Mouse (Mus musculus) stomach, postnatal 0 days (tissue): Measurements from ENCODE around the gene Brd9. TPM values are rescaled to one million over a fixed set of nuclear protein-coding genes. Genes with fewer than 3 reads are reported as not detected.

ENCODE experiments used
- ATAC-seq: fragments of 200-750 bp; cut with Nextera tagmentation; 2 replicates; pipeline ENCODE4 v1.8.0; 2017; ENCODE audit not compliant: low FRiP score, low TSS enrichment
- DNase-seq: peaks from one replicate; pipeline ENCODE4 v3.0.0-alpha.2; 2016; ENCODE audit warnings: low spot score
- H3K27ac ChIP-seq: fragments of 300-500 bp; sonication (generic); replicated peaks from 2 replicates; pipeline ENCODE4 v1.5.1; 2014; ENCODE audit warnings: mild to moderate bottlenecking, control low read depth
- H3K27me3 ChIP-seq: fragments of 300-500 bp; sonication (generic); 2 replicates; pipeline ENCODE4 v1.6.1; 2014; ENCODE audit warnings: low read length; ENCODE audit not compliant: control insufficient read depth, insufficient read depth
- H3K36me3 ChIP-seq: fragments of 300-500 bp; sonication (generic); 2 replicates; pipeline ENCODE4 v1.6.1; 2014; ENCODE audit warnings: low read length, mixed read lengths; ENCODE audit not compliant: control insufficient read depth, insufficient read depth
- H3K4me1 ChIP-seq: fragments of 300-500 bp; sonication (generic); replicated peaks from 2 replicates; pipeline ENCODE4 v1.6.1; 2014; ENCODE audit warnings: antibody characterized with exemption; ENCODE audit not compliant: control insufficient read depth, insufficient read depth
- H3K4me2 ChIP-seq: fragments of 300-500 bp; sonication (generic); replicated peaks from 2 replicates; pipeline ENCODE4 v1.6.1; 2014; ENCODE audit warnings: low read depth, mild to moderate bottlenecking, control low read depth, moderate library complexity
- H3K4me3 ChIP-seq: fragments of 300-500 bp; sonication (generic); 2 replicates; pipeline ENCODE4 v1.5.1; 2014; ENCODE audit warnings: low read depth, low read length, control low read depth
- H3K9ac ChIP-seq: fragments of 300-500 bp; sonication (generic); 2 replicates; pipeline ENCODE4 v1.6.1; 2014; ENCODE audit warnings: mild to moderate bottlenecking, low read length, control low read depth, mixed read lengths
- H3K9me3 ChIP-seq: fragments of 300-500 bp; sonication (generic); 2 replicates; pipeline ENCODE4 v1.6.1; 2016; ENCODE audit warnings: low read length; ENCODE audit not compliant: control insufficient read depth
- CTCF ChIP-seq: IDR thresholded peaks from 2 replicates; pipeline ENCODE4 v1.5.1; 2016; ENCODE audit warnings: antibody characterized with exemption, low read depth, mild to moderate bottlenecking, moderate library complexity
- EP300 ChIP-seq: optimal IDR thresholded peaks from 2 replicates; pipeline ENCODE3; 2016; ENCODE audit warnings: antibody characterized with exemption
- WGBS: fragments of 180-500 bp; shearing (Covaris S2); extraction: QIAGEN DNeasy Blood & Tissue Kit; methylation state at CpG from one replicate; pipeline ENCODE4 v1.1.7; 2014; 5-methylcytosine and 5-hydroxymethylcytosine counted together
- polyA plus RNA-seq: library from polyadenylated mRNA; unstranded; fragments of >200 nt; fragmentation: Nextera tagmentation; extraction: Ambion mirVana; gene quantifications from 2 replicates; pipeline ENCODE4 v1.2.1, GENCODE M21; 2015

The Brd9 gene
- polyA plus RNA-seq, 1 experiment from 2014 or later = 21.7 TPM

DNA sequence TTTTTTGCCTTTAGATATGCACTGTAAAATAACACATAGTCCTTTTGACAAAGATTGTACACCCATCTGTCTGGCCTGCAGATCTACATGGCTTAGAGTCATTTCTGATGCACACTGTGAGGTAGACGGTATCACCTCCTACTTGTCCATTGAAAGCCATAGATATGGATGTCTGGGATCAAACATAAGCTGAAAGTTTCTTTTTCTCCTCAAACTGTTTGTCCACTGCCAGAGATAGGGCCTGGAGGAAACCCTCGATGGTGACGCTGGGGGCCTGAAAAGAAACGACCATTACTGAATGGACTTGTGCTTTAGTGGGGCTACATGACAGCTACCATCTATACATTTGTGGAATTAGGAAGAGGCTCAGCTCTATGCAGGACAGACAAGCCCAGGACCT, 24.5 kb upstream of the Brd9 start:
- Histone ChIP-seq H3K27ac (no peak overlapping the region), H3K9me3 (no peaks in the 10 kb centered on the region), H3K27me3 (no peaks in the 10 kb centered on the region), H3K4me3 (no peak overlapping the region), H3K36me3 (no peaks in the 10 kb centered on the region), H3K4me2 (no peak overlapping the region), H3K4me1 (no peaks in the 10 kb centered on the region), H3K9ac (no peak overlapping the region)
- ATAC-seq (no peak), DNase-seq (no peak)
- TF ChIP-seq CTCF (no peak), EP300 (no peak)
- 95% methylated on average over 4 of the region's 4 CpGs for WGBS

DNA sequence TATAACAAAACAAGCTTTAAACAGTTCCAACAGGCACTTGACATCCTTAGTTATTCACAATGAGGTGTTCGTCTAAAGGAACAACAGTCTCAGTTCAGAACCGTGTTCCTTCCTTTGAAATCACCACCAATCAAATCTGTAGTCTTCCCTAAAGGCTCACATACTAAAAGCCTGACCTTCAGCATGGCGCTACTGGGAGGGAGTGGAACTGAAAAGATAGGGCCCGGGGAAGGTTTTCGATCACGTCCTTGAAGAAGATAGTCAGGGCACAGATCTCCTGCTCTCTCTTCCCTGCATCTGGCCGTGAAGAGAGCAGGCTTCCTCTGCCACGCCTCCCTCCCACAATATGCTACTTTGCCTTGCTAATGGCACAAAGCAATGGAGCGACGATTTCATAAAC, 5.4 kb upstream of the Brd9 start:
- Histone ChIP-seq H3K9me3 (no peaks in the 10 kb centered on the region), H3K4me1 (peaks cover 2% of the 10 kb centered on the region; the same call in 1 of the 2 replicates), H3K9ac (no peak overlapping the region), H3K27me3 (no peaks in the 10 kb centered on the region), H3K4me3 (no peak overlapping the region), H3K4me2 (no peak overlapping the region), H3K27ac (no peak overlapping the region), H3K36me3 (peaks cover 6% of the 10 kb centered on the region; the same call in 1 of the 2 replicates)
- DNase-seq = no peak
- TF ChIP-seq EP300 (no peak), CTCF (no peak)
- 90% methylated on average over 10 of the region's 10 CpGs for WGBS
- ATAC-seq = no peak

GRCm38 (mm10) chr13:73936938-73937320, 682 bp upstream of the Brd9 start:
- Histone ChIP-seq H3K9me3 (no peaks in the 10 kb centered on the region), H3K4me3 (peak overlapping the region; percentile 74), H3K9ac (peak overlapping the region; percentile 86), H3K4me2 (peak overlapping the region; percentile 84), H3K27ac (no peak overlapping the region), H3K4me1 (peaks cover 4% of the 10 kb centered on the region; the same call in 1 of the 2 replicates), H3K27me3 (no peaks in the 10 kb centered on the region), H3K36me3 (no peaks in the 10 kb centered on the region)
- no peak for TF ChIP-seq EP300
- no peak for TF ChIP-seq CTCF
- DNase-seq = no peak
- ATAC-seq = no peak
- 10% methylated on average over 5 of the region's 5 CpGs for WGBS

DNA sequence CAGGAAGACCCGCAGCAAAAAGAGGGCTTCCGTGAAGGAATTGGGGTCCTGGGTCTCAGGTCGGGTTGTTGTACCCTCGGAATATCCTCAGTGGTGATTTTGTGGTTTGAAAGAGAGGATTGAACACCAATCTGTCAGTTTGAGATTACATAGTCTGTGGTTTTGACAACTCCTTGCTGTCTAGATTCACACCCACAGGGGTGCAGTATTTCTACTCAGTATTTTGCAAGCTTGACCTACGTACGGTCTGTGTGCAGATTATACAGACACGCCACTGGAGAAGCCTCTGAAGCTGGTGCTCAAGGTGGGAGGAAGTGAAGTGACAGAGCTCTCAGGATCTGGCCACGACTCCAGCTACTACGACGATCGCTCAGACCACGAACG, 558 bp downstream of the Brd9 start:
- no peaks in the 10 kb centered on the region for H3K9me3 ChIP-seq
- DNase-seq (no peak), ATAC-seq (no peak)
- peak overlapping the region; percentile 92 for H3K27ac ChIP-seq
- H3K27me3 ChIP-seq = no peaks in the 10 kb centered on the region
- peak overlapping the region; percentile 86 for H3K9ac ChIP-seq
- TF ChIP-seq CTCF (0 out of 2 replicates have a peak, but pooled peaks have one; percentile 6), EP300 (no peak)
- H3K4me1 ChIP-seq = peaks cover 4% of the 10 kb centered on the region; the same call in 1 of the 2 replicates
- peak overlapping the region; percentile 74 for H3K4me3 ChIP-seq
- peak overlapping the region; percentile 84 for H3K4me2 ChIP-seq
- 22% methylated on average over 13 of the region's 13 CpGs for WGBS
- peaks cover 12% of the 10 kb centered on the region for H3K36me3 ChIP-seq

- Histone ChIP-seq H3K4me1 (peaks cover 4% of the 10 kb centered on the region; the same call in 1 of the 2 replicates), H3K4me3 (no peak overlapping the region), H3K9me3 (no peaks in the 10 kb centered on the region), H3K9ac (no peak overlapping the region), H3K4me2 (no peak overlapping the region), H3K27me3 (no peaks in the 10 kb centered on the region), H3K36me3 (peaks cover 15% of the 10 kb centered on the region), H3K27ac (no peak overlapping the region)
- ATAC-seq = no peak
- 95% methylated on average over 5 of the region's 5 CpGs for WGBS
- DNase-seq = no peak
- TF ChIP-seq CTCF = no peak
- no peak for TF ChIP-seq EP300
Observed at GRCm38 (mm10) chr13:73939101-73939500, 1.5 kb downstream of the Brd9 start.

DNA sequence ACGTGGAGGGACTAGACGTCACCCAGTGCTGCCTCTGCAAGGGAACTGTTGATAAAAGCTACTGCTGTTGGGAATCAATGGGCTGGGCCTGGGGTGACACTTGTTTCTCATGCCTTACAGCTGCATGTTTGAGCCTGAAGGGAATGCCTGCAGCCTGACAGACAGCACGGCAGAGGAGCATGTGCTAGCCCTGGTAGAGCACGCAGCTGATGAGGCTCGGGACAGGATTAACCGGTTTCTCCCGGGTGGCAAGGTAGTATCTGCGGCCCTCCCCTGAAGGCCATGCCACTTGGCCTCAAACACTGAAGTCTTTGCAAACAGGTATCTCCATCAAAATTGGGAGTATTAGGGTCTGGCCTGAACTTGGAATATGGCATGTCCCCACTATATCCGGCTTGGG, 7.0 kb downstream of the Brd9 start:
- Histone ChIP-seq H3K27me3 (no peaks in the 10 kb centered on the region), H3K9me3 (no peaks in the 10 kb centered on the region), H3K9ac (no peak overlapping the region), H3K36me3 (peaks cover 30% of the 10 kb centered on the region), H3K27ac (no peak overlapping the region), H3K4me3 (no peak overlapping the region), H3K4me1 (no peaks in the 10 kb centered on the region), H3K4me2 (no peak overlapping the region)
- 79% methylated on average over 9 of the region's 9 CpGs for WGBS
- DNase-seq (no peak), ATAC-seq (no peak)
- TF ChIP-seq EP300 (no peak), CTCF (no peak)
